Mouse (Mus musculus) gonadal fat pad, adult 2 months (tissue): ENCODE results near the gene Fgfr2. TPM values are rescaled to one million over a fixed set of nuclear protein-coding genes. Genes with fewer than 3 reads are reported as not detected.
A peak's percentile ranks its signal among the peaks of the same experiment; 100 is the strongest.
"Not testable (repeated sequence)": the region's sequence is repeated elsewhere in the genome, so short reads cannot be mapped to it uniquely, and the experiment has no call there.

Source experiments
- DNase-seq: peaks from one replicate; pipeline ENCODE4 v3.0.0-alpha.2; 2012; ENCODE audit warnings: low read depth
- polyA plus RNA-seq: library from polyadenylated mRNA; depleted of rRNA; stranded (reverse); fragments of >200 nt; gene quantifications from 2 replicates; pipeline ENCODE4 v1.2.3, GENCODE M21; 2012

Fgfr2 gene
- polyA plus RNA-seq, 1 experiment: 33.3 TPM

DNA sequence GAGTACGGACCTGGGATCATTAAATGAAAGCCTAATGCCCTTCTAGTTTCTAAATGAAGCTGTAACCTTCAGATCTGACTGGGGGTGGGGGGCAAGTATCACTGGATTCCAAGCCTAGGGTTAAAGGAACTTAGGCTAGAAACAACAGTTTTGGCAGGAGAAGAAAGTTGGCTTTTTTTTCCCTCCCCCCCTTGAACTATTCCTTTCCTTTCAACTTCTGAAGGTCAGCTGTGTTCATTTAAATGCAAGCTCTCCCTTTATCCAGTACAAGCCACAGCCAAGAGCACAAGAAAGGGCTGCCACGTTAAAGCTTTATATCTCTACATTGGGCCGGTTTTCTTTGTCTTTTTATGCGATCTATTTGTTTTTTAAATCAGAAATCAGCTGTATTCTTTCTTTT is 2957.0 kb downstream of the Fgfr2 start:
- DNase-seq: no peak

DNA sequence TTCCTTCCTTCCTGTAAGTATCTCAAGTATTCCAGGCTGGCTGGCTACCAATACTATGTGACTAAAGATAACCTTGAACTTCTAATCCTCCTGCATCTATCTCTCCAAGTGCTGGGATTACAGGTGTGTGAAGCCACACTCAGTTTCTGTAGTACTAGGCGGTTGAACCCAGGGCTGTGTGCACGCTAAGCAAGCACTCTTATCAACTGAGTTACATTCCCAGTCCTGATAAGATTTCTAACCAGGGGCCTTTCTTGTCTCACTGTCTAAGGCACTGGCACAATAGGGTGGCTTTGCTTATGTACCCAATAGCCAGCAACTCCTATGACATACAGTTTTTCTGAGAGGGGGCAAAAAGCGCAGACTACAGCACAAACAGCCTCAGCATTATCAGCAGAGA is 2957.7 kb downstream of the Fgfr2 start:
- no peak for DNase-seq

DNA sequence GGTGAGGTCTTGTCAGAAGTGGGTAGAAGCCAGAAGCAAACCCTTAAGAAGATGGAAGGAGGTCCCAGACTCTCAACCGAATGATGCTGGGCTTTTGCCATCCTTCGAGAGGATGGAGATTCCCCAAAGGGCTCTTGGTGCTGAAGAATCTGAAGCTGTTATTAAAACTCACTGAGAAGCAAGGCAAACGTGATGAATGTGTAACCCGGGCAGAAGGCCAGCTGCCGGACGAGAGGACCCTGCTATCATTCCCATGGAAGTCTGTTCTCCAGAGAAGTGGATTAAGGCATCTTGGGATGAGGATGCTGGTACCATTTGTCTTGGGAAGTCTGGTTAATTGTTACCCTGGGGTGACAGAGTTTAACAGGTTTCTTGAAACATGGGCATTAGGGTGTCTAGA is 2960.4 kb downstream of the Fgfr2 start:
- DNase-seq: no peak

DNA sequence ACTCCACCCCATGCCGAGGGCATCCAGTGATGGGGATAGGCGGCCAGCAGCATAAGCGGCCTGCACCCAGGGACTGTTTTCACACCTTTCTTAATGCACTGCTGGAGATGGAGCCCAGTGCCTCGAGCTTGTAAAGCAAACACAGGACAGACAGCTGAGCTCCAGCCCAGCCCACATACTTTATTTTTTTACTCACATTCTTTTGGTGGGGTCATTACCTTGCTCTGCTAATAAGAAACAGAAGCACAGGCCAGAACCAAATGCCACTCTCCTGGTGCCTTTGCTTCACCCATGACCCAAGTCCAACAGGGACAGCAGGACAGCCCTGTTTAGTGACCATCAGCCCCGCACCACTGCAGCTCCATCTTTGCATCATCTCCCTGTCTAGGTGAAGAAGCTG is 2961.6 kb downstream of the Fgfr2 start:
- no peak for DNase-seq

DNA sequence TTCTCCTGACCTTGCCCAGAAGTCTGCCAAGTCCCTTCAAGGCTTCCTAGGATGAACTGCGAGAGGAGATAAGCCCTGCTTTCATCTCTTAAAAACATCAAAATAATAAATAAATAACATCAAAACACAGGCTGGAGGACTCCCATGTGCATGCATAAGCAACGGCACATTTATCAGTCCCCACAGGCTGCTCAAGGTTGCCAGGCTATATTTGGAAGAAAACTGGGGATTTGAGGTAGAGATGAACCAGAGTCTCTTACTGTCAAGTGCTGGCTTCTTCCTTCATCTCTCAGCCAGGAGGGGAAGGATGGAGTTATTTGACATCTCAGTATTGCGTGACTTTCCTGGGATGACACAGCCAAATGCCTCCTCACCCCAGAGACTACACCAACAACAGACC is 2964.3 kb downstream of the Fgfr2 start:
- no peak for DNase-seq

DNA sequence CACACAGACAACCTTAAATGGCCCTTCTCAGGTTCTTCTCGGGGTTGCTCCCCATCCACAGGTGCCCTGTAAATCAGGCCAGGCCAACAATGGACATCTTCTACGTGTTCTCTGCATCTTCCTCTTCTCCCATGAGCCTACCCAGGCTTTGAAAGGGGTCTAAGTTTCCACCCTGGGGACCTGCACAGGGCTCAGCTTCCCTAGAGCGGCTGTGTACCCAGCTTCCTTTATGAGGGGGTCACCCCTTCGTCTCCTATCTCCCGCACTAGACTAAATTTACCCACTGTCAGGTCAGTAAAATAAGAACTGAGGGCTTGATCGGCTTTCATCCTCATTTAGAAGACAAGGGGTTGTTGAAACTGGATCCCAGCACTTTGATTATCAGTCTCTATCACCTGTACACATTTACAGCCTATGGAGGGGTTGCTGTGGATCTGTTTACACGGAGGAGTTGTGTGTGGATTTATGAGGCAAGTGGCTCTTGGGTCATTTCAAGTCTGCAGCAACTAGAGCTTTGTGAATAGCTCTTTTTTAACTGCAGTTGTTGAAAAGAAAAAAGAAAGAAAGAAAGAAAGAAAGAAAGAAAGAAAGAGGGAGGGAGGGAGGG is 2969.7 kb downstream of the Fgfr2 start:
- DNase-seq: no peak

DNA sequence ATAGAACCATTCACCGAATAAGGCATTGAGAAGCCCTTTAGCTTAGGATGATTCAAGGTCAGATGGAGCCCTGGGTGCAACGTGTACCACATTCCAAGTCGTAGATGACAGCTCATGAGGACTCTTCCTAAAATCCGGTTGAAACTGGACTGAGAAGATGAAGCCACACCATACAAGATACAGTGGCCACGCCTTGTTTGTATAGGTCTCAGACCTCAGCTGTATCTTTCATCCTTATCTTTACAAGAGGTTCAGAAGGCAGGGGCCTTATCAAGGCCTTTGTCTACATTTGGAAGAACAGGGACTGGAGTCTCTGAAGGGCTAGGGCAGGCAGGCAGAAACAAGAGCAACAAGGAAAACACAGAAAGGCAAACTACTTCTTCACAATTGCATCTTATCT is 2974.2 kb downstream of the Fgfr2 start:
- DNase-seq: no peak

DNA sequence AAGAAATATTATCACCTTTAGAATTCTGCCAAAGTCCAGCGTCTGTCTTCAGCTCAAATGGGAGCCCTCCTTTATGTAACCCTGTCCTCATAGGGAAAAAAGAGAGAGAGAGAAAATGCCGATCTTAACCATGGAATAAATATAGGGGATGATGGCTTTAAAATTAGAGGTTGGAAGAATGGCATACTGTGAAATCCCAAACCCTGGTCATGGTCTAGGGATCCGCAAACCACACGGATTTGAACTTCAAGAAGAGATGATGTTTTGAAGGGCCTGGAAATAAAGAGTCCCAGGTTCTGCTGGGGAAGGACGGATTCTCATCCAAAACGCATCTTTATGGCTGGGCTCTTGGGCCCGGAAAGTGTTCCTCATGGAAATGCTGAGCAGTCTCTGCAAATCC is 2975.9 kb downstream of the Fgfr2 start:
- no peak for DNase-seq

DNA sequence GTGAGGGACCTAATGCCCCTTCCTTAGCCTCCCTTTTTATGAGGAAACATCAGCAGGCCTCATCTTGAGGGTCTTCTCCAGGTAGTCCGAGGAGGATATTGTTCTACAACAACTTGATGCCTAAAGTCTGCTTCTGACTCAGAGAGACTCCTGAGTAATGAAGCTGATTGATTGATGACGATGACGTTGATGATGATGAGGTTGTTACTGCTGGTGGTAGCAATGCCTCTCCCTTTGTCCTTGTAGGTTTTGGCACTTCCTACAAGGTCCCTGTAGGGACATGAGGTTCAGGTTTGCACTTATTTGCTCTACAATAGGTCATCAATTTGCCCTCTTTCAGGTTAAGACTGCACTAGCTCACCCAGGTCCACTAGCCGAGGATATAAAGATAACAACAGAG is 2977.9 kb downstream of the Fgfr2 start:
- DNase-seq: no peak

DNA sequence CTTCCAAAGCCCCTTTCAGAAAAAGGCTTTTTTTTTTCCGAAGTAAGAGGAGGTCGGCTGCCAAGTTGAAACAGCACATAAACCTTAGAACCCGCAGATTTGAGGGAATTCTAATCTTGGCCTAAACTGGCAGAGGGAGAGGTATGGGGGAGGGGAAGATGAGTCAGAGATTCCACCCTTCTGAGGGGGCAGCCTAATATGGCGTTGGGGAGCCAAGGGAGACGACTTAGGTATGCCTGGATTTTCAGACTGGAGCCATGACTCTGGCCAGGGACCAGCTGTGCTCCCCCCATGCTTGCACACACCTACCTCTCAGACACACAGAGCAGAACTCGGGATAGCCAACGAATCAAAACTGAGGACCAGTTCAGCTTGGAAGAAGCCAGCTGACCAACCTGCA is 2979.8 kb downstream of the Fgfr2 start:
- no peak for DNase-seq

DNA sequence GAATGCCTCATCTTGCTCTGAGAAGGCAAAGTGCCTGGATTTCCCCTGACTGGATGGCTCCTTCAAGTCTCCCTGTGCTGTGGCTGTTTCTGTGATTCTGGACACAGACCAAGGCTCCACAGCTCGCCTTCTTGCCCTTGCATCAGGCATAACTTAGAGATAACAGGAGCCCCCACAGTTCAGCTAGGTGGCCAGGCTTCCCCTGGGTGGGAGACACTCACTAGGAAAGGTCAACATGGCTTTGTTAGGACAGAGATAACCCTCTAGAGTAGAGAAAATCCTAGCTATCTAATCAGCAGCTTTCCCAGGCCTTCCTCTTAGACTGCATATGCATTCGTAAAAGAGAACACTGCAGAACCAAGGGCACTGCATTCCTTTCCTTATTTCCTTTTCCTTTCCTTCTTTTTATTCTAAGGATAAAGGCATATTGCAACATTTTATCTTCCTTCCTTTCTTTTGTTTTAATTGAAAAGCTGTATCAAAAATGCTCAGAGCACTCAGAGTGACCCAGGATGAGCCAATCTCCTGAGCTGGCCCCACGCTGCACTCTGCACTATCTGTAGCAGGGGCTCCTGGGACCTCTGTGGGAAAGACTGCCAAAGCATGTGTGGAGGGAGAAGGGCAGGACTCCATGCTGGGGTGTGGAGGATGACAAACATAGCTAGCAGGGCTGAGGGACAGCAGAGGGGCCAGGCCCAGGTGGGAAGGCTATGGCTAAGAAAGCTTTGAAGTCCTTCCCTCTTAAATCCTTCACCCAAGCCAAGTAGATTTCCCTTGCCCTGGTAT is 2981.9 kb downstream of the Fgfr2 start:
- no peak for DNase-seq

DNA sequence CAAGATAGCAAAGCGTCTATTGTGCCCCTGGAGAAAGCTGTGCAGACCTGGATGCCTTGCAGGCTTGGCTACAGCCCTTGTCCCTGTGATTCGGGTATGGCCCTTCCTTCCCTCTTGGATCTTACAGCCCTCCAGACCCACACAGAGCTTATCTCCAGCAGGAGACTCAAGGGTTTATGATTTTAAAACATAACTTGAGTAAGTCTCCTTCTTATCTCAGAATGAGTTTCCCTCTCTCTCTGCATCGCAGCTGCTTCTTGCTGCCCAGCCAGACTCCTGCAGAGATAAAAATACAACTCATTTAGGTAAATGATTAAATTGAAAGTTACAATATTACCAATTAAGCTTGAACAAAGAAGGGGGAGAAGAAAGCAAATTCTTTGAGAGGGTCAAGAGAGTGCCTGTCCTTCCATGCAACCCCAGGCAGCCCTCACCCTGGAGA is 2988.2 kb downstream of the Fgfr2 start:
- DNase-seq: no peak

DNA sequence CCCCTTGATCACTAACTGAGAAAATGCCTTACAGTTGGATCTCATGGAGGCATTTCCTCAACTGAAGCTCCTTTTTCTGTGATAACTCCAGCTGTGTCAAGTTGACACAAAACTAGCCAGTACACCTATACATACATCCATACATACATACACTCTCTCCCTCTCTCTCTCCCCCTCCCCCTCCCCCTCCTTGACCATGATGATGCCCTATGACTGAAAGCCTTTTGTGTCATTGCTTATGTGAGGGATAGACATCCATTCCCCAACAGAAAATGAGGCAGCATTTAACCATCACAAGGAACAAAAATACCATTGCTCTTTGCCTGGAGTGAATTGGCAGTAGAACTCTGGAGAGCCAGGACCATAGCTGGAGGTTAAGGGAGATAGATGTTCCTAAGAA is 2988.7 kb downstream of the Fgfr2 start:
- not testable (repeated sequence) for DNase-seq

DNA sequence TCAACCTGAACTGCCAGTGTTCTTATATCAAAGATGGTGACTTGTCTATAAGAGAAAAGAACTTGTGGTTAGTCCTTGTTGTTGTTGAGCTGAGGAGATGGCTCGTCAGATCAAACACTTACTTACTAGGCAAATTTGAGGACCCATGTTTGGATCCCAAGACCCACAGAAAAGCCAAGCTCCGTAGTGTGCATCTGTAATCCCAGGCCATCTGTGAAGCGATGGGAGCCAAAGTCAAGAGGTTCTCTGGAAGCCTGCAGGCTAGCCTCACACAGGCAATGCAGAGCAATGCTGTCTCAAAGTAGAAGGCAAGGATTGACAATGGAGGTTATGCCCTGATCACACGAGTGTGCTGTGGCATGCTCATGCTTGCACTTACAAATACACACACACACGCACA is 2992.9 kb downstream of the Fgfr2 start:
- DNase-seq: no peak

DNA sequence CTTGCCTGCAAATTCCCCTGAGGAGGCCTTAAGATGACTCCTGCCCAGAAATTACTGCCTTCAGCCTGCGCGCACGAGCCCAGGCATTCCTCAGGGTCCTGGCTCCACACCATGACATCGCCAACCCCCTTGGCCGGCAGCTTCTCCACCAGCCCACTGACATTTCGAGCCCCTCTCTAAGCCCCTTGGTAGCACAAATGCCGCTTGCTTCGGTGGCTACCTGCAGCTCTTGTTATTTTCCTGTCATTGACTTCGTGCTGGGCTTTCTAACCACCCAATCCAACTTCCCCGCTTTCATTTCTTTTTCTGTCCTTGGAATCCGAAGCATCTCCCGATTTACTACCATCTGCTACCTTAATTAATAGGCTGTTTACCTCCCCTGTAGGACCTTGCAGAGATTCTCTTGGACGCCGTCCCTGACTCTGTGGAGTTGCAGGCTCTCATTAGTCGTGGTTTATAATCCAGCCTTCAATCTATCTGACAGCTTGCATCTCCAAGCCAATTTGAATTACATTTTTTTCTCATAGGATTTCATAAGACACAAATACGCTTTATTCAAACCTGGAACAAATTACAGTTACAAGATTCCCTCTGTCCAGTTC is 2993.7 kb downstream of the Fgfr2 start:
- peak; percentile 36 for DNase-seq

DNA sequence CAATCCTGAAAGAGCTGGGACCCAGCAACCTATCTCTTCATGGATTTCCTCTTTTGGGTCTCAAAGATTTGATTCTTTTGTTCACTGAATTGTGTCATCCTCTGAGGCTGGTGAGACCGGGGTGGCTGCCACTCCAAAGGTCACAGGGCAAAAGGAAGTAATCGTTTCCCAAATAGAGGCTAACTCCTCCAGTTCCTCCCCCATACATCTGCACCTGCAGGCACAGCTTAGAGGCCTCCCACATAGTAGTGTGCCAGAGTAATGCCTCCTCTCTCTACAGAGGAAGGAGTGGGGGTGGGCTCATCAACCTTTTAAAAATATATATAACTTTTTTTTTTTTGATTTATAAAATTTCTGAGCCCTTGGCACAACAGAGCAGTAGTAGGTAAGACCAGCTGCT is 3001.6 kb downstream of the Fgfr2 start:
- DNase-seq: no peak

DNA sequence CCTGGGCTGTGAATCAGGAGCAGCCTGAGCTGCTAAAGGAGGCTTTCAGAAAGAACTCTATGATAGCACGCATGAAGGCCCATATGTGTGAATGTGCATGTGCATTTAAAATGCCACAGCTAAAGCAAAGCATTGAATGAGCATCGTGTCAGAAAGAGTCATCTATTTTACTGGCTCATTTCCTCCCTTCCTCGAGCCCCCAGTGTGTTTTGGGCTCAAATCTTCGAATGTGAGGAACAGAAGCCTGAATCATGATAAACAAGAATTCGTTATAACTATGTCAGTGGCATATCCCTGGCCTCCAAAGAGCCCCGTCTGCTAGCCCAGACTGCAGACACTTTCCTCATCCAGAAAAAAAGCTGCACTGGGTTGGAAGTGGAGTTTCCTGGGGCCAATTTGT is 3003.7 kb downstream of the Fgfr2 start:
- no peak for DNase-seq

DNA sequence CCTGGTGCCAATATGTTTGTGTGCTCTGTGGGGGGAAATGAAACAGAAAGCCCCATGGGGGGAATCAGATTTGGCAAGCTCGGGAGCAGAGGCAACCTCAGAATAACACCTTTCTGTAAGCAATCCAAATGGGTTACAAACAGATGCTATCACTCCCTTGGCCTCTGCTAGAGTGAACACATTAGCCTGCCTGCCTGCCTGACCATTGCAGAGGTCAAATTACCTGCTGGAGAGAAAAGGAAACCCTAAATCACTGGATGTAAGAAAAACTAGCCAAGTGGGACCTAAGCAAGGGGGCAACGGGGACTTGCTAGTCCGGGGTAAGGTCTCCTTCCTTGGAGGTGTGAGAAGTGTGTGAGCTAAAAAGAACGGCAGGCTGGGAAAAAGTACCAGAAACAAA is 3004.4 kb downstream of the Fgfr2 start:
- no peak for DNase-seq

DNA sequence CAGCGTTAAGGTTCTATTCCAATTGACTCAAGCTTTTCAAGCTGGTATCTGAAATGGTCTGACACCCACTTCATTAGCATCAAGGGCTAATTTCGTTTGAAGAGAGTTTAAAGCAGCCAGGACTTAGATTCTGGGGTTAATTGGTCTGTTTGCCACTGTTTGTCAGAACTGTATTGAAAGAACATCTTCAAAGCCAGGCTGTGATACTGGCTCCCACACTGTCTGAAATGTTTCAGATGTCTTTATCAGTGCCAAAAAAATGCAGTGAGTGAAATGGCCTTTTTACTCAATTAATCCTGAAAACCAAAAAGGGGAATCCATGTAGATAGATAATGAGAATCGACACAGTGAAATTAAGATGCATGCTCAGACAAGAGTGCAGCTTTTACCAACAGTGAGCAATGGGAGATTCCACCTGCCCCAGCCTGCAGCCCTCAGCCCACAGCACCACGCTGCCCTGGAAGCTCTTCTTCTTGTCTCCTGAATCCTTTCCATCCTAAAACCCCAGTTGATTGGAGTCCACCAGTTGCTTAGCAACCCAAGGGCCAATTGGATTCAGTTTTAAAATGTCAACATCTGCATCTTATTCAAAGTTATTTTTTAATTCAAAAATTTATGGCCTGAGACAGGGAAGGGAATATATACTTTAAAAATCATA is 3005.6 kb downstream of the Fgfr2 start:
- DNase-seq: no peak

DNA sequence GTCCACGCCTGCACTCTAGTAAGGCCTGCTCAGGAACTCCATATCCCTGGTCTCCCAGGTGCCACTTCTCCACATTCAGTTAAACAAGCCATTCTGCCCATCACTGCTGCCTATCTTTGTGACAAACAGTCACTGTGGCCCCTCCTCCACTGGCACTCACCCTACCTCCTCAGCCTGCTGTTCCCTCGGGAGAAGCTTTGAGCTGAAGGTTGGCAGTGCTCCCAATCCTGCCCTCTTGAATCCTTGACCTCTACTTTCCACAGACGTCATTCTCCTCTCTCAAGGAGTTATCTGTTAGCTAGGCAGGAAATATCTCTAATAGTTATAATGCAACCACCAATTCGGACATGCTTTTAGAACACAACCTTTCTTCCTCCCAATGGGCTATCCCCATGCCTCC is 3008.7 kb downstream of the Fgfr2 start:
- DNase-seq: no peak
